Mouse (Mus musculus) urinary bladder, postnatal 10 days (tissue): Measurements from ENCODE around the gene Sh2d1b2.
"Not testable (repeated sequence)": the region's sequence is repeated elsewhere in the genome, so short reads cannot be mapped to it uniquely, and the experiment has no call there.

Source experiments
- DNase-seq: peaks from one replicate; pipeline ENCODE4 v3.0.0; 2022; ENCODE audit warnings: low spot score

Sh2d1b2 gene

GRCm38 (mm10) chr1:170232688-170233087, at the start of gene Sh2d1b2:
Gene Sh2d1b2, plus strand, starts transcription at chr1:170232749.
- not testable (repeated sequence) for DNase-seq

- DNase-seq = no peak
Observed at GRCm38 (mm10) chr1:170185137-170185536, 47.4 kb upstream of the Sh2d1b2 start.

DNA sequence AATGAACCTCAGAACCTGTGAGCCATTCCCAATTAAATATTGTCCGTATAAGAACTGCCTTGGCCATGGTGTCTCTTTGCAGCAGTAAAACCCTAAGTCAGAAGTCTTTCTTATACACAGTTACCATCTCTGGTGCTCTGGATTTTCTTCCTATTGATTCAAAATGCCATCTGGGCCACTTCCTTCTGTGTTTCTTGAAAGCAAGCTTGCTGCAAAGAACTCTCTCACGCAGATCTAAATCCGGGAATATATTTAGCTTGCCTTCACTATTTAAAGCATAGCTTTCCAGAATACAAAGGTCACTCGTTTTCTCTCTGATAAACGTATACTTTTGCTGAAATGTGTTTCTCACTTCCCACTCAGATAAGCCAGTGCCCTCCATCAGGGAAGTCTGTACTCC, 46.0 kb upstream of the Sh2d1b2 start:
- no peak for DNase-seq

DNA sequence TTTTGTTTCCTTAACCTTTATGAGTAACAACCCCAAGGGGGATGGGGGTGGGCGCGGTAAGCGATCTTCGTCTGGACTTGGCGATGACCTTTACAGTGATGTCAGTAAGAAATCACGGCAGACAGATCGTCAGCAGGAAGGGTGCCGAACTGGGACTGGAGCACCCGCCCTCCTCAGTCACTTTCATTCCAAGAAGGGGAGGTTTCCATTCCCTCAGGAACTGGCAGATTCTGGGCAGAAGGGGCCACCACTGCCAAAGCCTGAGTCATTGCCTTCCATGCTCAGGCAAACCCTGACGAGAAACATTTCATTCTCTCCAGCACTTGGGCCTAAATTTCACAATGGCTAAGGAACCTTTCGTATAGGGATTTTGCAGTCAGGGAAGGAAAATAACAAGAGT, 43.9 kb upstream of the Sh2d1b2 start:
- DNase-seq = no peak

DNA sequence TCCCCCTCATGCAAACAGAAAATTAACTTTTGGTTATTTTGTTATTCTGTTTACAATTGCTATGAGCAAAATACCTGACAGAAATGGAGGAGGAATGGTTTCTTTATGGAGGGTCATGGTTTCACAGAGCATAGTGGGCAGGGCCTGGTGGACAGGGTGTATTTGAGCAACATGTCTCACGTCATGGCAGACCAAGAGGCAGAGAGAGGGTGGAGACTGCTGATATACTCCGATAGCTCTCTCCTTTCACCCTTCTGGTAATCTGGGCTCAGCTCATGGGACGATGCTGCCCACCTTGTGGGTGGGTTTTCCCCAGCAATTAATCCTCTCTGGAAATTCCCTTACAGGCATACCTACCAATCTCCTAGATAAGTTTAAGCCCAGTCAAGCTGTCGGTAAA, 42.3 kb upstream of the Sh2d1b2 start:
- no peak for DNase-seq

DNA sequence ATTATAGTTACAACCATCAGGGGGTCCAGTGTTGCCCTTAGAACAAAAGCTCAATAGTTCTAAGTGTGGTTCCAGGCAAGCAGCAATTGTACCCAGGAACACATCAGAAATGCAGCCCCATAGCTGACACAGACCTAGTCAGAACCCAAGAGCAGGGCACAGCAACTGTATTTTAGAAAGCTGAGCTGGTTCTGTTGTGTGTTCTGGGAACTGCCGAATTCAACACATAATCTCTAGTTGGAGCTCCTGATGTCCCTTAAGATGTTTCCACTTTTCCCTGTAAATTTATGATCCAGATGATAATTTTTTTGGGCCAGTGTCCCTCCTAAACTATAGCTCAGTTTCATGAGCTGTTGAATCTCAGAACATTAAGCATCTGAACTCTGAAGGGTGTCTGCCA, 40.6 kb upstream of the Sh2d1b2 start:
- DNase-seq = no peak

GRCm38 (mm10) chr1:170196211-170196610, 36.3 kb upstream of the Sh2d1b2 start:
- no peak for DNase-seq

- no peak for DNase-seq
Observed at GRCm38 (mm10) chr1:170200379-170200778, 32.2 kb upstream of the Sh2d1b2 start.

- DNase-seq = no peak
Observed at GRCm38 (mm10) chr1:170206395-170206794, 26.2 kb upstream of the Sh2d1b2 start.

GRCm38 (mm10) chr1:170213181-170213879, 19.2 kb upstream of the Sh2d1b2 start:
- no peak for DNase-seq

- DNase-seq = no peak
Observed at GRCm38 (mm10) chr1:170214383-170214756, 18.2 kb upstream of the Sh2d1b2 start.

- DNase-seq = peak; percentile 76
Observed at GRCm38 (mm10) chr1:170214757-170215522, 17.6 kb upstream of the Sh2d1b2 start, which contains the start of gene Uhmk1. Gene Uhmk1, minus strand, starts transcription at chr1:170215397.

GRCm38 (mm10) chr1:170215590-170215989, 17.0 kb upstream of the Sh2d1b2 start:
- no peak for DNase-seq

DNA sequence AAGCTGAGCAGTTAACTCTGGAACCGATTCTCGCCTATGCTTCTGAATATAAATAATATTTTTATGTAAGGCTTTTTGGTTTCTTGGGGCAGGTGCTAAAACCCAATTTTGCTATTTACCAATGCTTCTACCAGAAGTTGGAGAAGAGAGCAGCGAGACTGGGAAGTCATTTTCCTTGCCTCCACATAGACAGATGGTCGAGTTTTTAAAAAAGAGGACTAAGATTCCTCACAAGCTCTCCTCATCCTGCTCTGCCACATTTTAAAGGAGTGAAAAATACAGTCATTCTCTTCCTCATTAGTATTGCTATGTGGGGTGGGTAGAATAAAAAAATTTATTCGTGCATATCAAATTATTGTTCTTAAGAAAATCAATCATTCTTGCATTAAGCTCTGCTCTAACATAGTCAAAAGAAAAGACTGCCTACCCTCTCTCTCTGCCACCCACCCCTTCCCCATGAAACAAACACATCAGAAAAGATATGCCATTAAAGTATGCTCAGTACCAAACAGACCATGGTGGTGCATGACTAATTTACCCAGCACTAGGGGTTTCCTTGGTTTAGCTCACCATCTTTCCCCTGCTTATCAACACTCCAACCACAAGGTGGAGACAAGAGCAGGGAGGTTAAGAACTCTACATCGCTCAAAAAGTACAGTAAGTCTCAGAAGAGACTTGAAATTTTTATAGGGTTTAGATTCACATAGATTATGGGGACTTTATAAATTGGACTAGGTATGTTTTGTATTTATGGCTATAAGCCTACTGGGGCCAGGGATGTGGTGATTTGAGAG, 14.3 kb upstream of the Sh2d1b2 start:
- no peak for DNase-seq

DNA sequence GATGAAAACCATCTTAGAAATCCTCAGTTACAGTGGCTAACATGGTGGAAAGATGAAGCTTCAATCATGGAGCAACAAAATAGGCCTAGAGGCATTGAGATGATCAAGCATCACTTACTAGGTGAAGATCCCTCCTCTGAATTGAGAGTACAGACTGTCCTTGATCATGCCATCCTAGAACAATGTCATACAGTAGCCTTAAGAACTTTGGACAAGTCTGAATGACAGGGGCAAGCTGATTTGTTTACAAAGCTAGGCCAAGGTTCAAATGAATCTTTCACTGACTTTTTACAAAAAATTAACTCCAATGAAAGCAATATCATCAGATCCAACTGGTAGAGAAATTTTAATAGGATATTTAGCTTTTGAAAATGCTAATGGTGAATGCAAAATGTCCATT, 12.2 kb upstream of the Sh2d1b2 start:
- no peak for DNase-seq

GRCm38 (mm10) chr1:170223276-170223675, 9.3 kb upstream of the Sh2d1b2 start:
- no peak for DNase-seq

GRCm38 (mm10) chr1:170245016-170245415, 12.5 kb downstream of the Sh2d1b2 start:
- no peak for DNase-seq

- DNase-seq = no peak
Observed at GRCm38 (mm10) chr1:170254893-170255559, 22.5 kb downstream of the Sh2d1b2 start.

- DNase-seq = peak; percentile 57
Observed at GRCm38 (mm10) chr1:170255560-170255910, 23.0 kb downstream of the Sh2d1b2 start.

DNA sequence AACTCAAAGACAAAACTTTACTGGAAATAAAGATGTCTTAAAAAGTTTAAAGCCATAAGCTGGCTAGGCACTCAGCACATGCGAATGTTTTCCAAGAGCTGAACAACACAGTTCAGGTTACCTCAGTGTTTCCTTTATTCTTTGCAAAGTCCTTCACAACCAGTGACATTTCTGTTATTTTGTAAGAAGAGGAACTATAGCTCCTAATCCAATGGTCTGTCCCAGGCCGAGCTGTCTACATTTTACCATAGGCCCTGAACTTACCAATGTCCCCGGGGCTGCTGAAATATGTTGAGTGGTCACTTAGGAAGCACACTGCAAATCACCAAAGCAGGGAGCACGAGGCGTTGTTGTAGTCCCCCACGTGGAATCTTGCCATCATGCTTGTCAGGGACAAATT, 37.7 kb downstream of the Sh2d1b2 start:
- DNase-seq = no peak

- DNase-seq = no peak
Observed at GRCm38 (mm10) chr1:170270696-170271095, 38.1 kb downstream of the Sh2d1b2 start.

- DNase-seq = no peak
Observed at GRCm38 (mm10) chr1:170273252-170273651, 40.7 kb downstream of the Sh2d1b2 start.
